Mouse (Mus musculus) thymus, adult 2 months (tissue): ENCODE measurements around the gene Dmrtc2.

Experiments used
- CTCF ChIP-seq: fragments of 200-500 bp; IDR thresholded peaks from 2 replicates; pipeline ENCODE4 v1.5.1; 2012; ENCODE audit warnings: mild to moderate bottlenecking, control low read depth, low read length, moderate library complexity, borderline replicate concordance; ENCODE audit not compliant: control insufficient read depth, poor library complexity, insufficient read depth; ENCODE audit errors: extremely low read depth
- POLR2A ChIP-seq: fragments of 200-500 bp; IDR thresholded peaks from 2 replicates; pipeline ENCODE4 v1.6.1; 2012; ENCODE audit warnings: mild to moderate bottlenecking, low read length, control low read depth, moderate library complexity; ENCODE audit not compliant: control insufficient read depth, poor library complexity, insufficient read depth; ENCODE audit errors: extremely low read depth

DNA sequence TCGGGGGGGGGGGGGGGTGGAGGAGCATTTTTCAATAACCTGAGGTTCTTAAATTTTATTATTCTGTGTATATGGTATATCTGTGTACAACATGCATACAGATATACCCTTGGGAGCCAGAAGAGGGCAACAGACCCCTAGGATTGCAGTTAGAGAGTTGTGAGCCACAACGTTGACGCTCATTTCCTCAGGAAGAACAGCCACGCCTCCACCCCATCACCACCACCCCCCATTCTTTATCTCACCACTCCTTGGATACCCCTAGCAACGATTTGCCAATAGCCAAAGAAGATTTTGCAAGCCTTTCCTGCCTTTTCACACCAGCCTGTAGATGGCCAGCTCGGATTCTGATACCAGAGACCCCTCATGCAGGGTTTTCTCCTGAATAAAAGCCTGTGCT is 24.1 kb upstream of the Dmrtc2 start:
- no peak for TF ChIP-seq CTCF
- TF ChIP-seq POLR2A, result no peak
